Mouse (Mus musculus): Measurements from ENCODE around the gene Mef2c. TPM values are rescaled to one million over a fixed set of nuclear protein-coding genes. Genes with fewer than 3 reads are reported as not detected.

The Mef2c gene
- total and polyA plus RNA-seq, 3 experiments, result not detected

- Histone ChIP-seq H3K79me2 (ENCODE audit: control insufficient read depth, insufficient read depth, low read length, poor library complexity) (no peaks in the 10 kb centered on the region), H3K4me1 (ENCODE audit: control insufficient read depth in 1 of 2, insufficient read depth in 2 of 2, low read length in 2 of 2) (peaks cover 6 to 9% of the 10 kb centered on the region in 2 experiments), H3K36me3 (ENCODE audit: control insufficient read depth in 1 of 2, insufficient read depth in 2 of 2, low read length in 2 of 2) (peaks cover 0 to 9% of the 10 kb centered on the region in 2 experiments; a peak in 2 of 4 replicates), H3K4me3 (ENCODE audit: control insufficient read depth in 1 of 2, insufficient read depth in 1 of 2, low read depth in 2 of 2, low read length in 2 of 2) (no peak overlapping the region), H3K27me3 (ENCODE audit: control insufficient read depth in 1 of 2, insufficient read depth in 2 of 2, low read length in 2 of 2) (no peaks in the 10 kb centered on the region), H3K27ac (ENCODE audit: control insufficient read depth, low read depth, low read length) (no peak overlapping the region), H3K9me3 (replicated peaks; ENCODE audit: insufficient read depth, low read length) (no peaks in the 10 kb centered on the region), H3K9ac (ENCODE audit: control insufficient read depth, low read depth, low read length, poor library complexity, severe bottlenecking) (no peak overlapping the region)
- no peak for TF ChIP-seq ZNF384 (IDR thresholded peaks at IDR 0.05; ENCODE audit: low read depth, low read length)
- TF ChIP-seq MEF2A (IDR thresholded peaks at IDR 0.05; ENCODE audit: extremely low read depth, insufficient replicate concordance, low read depth, low read length, poor library complexity, severe bottlenecking), result no peak
- DNase-seq (ENCODE audit: low read depth, low spot score), result no peak
Observed at GRCm38 (mm10) chr13:83656094-83656493, 152.3 kb downstream of the Mef2c start.

- Histone ChIP-seq H3K27ac (ENCODE audit: control insufficient read depth, low read depth, low read length) (no peak overlapping the region), H3K4me3 (ENCODE audit: control insufficient read depth in 1 of 2, insufficient read depth in 1 of 2, low read depth in 2 of 2, low read length in 2 of 2) (peak overlapping the region in 1 of 2 experiments; percentile 61; a peak in 2 of 4 replicates), H3K4me1 (ENCODE audit: control insufficient read depth in 1 of 2, insufficient read depth in 2 of 2, low read length in 2 of 2) (peaks cover 4 to 9% of the 10 kb centered on the region in 2 experiments; a peak in 3 of 4 replicates), H3K9ac (ENCODE audit: control insufficient read depth, low read depth, low read length, poor library complexity, severe bottlenecking) (no peak overlapping the region), H3K9me3 (replicated peaks; ENCODE audit: insufficient read depth, low read length) (no peaks in the 10 kb centered on the region), H3K27me3 (ENCODE audit: control insufficient read depth in 1 of 2, insufficient read depth in 2 of 2, low read length in 2 of 2) (no peaks in the 10 kb centered on the region), H3K79me2 (ENCODE audit: control insufficient read depth, insufficient read depth, low read length, poor library complexity) (no peaks in the 10 kb centered on the region), H3K36me3 (ENCODE audit: control insufficient read depth in 1 of 2, insufficient read depth in 2 of 2, low read length in 2 of 2) (peaks cover 0 to 7% of the 10 kb centered on the region in 2 experiments; a peak in 2 of 4 replicates)
- peak; percentile 68 for DNase-seq (ENCODE audit: low read depth, low spot score)
- TF ChIP-seq RAD21 (IDR thresholded peaks at IDR 0.05; ENCODE audit: low read depth, low read length) (peak; percentile 94), CHD1 (IDR thresholded peaks at IDR 0.05; ENCODE audit: low read depth, low read length) (no peak), SMC3 (IDR thresholded peaks at IDR 0.05; ENCODE audit: low read depth, low read length) (peak; percentile 91), CTCF (IDR thresholded peaks at IDR 0.05 in 2 of 3, conservative IDR thresholded peaks at IDR 0.05 in 1 of 3; ENCODE audit: control insufficient read depth in 1 of 3, insufficient read depth in 1 of 3, low read depth in 2 of 3, low read length in 3 of 3, poor library complexity in 1 of 3, severe bottlenecking in 1 of 3) (peak in 2 of 3 experiments; percentile 25 to 83; a peak in 4 of 6 replicates), ZC3H11A (IDR thresholded peaks at IDR 0.05; ENCODE audit: low read depth, low read length) (peak; percentile 88)
Observed at GRCm38 (mm10) chr13:83656773-83657172, 152.9 kb downstream of the Mef2c start.

GRCm38 (mm10) chr13:83660722-83661121, 156.9 kb downstream of the Mef2c start:
- TF ChIP-seq USF1 (IDR thresholded peaks at IDR 0.05; ENCODE audit: low read depth, low read length) (no peak), RAD21 (IDR thresholded peaks at IDR 0.05; ENCODE audit: low read depth, low read length) (peak; percentile 70), ZC3H11A (IDR thresholded peaks at IDR 0.05; ENCODE audit: low read depth, low read length) (peak; percentile 44), SMC3 (IDR thresholded peaks at IDR 0.05; ENCODE audit: low read depth, low read length) (peak; percentile 62), CTCF (IDR thresholded peaks at IDR 0.05 in 2 of 3, conservative IDR thresholded peaks at IDR 0.05 in 1 of 3; ENCODE audit: control insufficient read depth in 1 of 3, insufficient read depth in 1 of 3, low read depth in 2 of 3, low read length in 3 of 3, poor library complexity in 1 of 3, severe bottlenecking in 1 of 3) (peak in 2 of 3 experiments; percentile 23 to 63; a peak in 3 of 6 replicates)
- DNase-seq (ENCODE audit: low read depth, low spot score), result peak; percentile 42
- no peaks in the 10 kb centered on the region for H3K79me2 ChIP-seq (ENCODE audit: control insufficient read depth, insufficient read depth, low read length, poor library complexity)
- H3K9me3 ChIP-seq (replicated peaks; ENCODE audit: insufficient read depth, low read length), result no peaks in the 10 kb centered on the region
- no peak overlapping the region for H3K27ac ChIP-seq (ENCODE audit: control insufficient read depth, low read depth, low read length)
- H3K27me3 ChIP-seq (ENCODE audit: control insufficient read depth in 1 of 2, insufficient read depth in 2 of 2, low read length in 2 of 2), result no peaks in the 10 kb centered on the region
- no peak overlapping the region for H3K9ac ChIP-seq (ENCODE audit: control insufficient read depth, low read depth, low read length, poor library complexity, severe bottlenecking)
- H3K4me3 ChIP-seq (ENCODE audit: control insufficient read depth in 1 of 2, insufficient read depth in 1 of 2, low read depth in 2 of 2, low read length in 2 of 2), result no peak overlapping the region
- H3K4me1 ChIP-seq (ENCODE audit: control insufficient read depth in 1 of 2, insufficient read depth in 2 of 2, low read length in 2 of 2), result no peaks in the 10 kb centered on the region
- H3K36me3 ChIP-seq (ENCODE audit: control insufficient read depth in 1 of 2, insufficient read depth in 2 of 2, low read length in 2 of 2), result no peaks in the 10 kb centered on the region
